Mouse (Mus musculus): ENCODE results near the gene Rapgef2. TPM values are rescaled to one million over a fixed set of nuclear protein-coding genes. Genes with fewer than 3 reads are reported as not detected.

Rapgef2 gene
- polyA plus RNA-seq, 1 experiment, result 1.5 TPM

GRCm38 (mm10) chr3:79285097-79285675, 1.1 kb downstream of the Rapgef2 start:
- no peaks in the 10 kb centered on the region for H3K27me3 ChIP-seq (replicated peaks)
- H3K9me3 ChIP-seq, result no peaks in the 10 kb centered on the region
- peaks cover 75% of the 10 kb centered on the region for H3K4me1 ChIP-seq
- H3K36me3 ChIP-seq (replicated peaks; ENCODE audit: low read length), result no peaks in the 10 kb centered on the region
- no peak for TF ChIP-seq GATA1 (IDR thresholded peaks at IDR 0.05; ENCODE audit: borderline replicate concordance, low read length)
- peak overlapping the region; percentile 55 for H3K4me3 ChIP-seq (replicated peaks)

DNA sequence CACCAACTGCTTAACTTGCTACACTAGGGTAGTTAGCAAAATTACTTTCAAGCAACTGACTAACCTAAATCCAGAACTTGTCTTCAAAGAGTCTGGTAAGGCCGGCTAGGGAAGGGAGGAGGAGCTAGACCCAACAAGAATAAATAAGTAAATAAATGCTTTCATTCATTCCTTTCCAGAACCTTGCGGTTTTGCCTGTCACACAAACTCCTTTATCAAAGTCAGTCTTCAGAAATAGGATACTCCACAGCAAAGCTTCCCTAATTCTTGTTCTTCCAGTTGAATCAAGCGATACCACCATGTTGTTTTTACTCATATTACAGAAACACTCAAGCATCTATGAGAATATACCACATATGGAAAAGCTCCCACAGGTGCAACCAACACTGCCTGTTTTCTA, 2.3 kb downstream of the Rapgef2 start:
- TF ChIP-seq GATA1 (IDR thresholded peaks at IDR 0.05; ENCODE audit: borderline replicate concordance, low read length) (no peak), FLI1 (IDR thresholded peaks at IDR 0.05; ENCODE audit: low read length) (no peak)
- H3K27me3 ChIP-seq (replicated peaks), result no peaks in the 10 kb centered on the region
- H3K4me1 ChIP-seq, result peaks cover 65% of the 10 kb centered on the region
- no peak overlapping the region for H3K4me3 ChIP-seq (replicated peaks)
- no peaks in the 10 kb centered on the region for H3K36me3 ChIP-seq (replicated peaks; ENCODE audit: low read length)
- H3K9me3 ChIP-seq, result no peaks in the 10 kb centered on the region

DNA sequence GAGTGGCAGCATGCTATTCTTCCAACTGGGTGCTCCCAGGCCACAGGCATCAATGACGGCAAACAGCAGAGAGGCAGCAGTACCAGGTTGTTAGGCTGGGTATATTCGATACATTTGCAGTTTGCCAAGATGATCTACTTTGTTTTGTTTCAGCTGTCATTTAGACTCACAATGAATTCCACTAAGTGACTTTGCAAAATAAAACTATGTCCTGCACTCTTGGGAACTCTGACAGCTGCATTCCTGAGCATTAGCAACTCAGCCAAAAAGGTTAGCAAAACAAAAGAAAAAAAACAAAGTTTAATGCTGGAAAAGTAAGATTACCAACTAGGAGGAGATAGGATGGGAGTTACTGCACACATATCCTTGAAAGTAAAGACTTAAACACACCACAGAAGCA, 3.3 kb downstream of the Rapgef2 start:
- Histone ChIP-seq H3K27me3 (replicated peaks) (no peaks in the 10 kb centered on the region), H3K36me3 (replicated peaks; ENCODE audit: low read length) (no peaks in the 10 kb centered on the region), H3K4me1 (peaks cover 64% of the 10 kb centered on the region), H3K9me3 (no peaks in the 10 kb centered on the region), H3K4me3 (replicated peaks) (no peak overlapping the region)
- no peak for TF ChIP-seq GATA1 (IDR thresholded peaks at IDR 0.05; ENCODE audit: borderline replicate concordance, low read length)
- no peak for TF ChIP-seq FLI1 (IDR thresholded peaks at IDR 0.05; ENCODE audit: low read length)

DNA sequence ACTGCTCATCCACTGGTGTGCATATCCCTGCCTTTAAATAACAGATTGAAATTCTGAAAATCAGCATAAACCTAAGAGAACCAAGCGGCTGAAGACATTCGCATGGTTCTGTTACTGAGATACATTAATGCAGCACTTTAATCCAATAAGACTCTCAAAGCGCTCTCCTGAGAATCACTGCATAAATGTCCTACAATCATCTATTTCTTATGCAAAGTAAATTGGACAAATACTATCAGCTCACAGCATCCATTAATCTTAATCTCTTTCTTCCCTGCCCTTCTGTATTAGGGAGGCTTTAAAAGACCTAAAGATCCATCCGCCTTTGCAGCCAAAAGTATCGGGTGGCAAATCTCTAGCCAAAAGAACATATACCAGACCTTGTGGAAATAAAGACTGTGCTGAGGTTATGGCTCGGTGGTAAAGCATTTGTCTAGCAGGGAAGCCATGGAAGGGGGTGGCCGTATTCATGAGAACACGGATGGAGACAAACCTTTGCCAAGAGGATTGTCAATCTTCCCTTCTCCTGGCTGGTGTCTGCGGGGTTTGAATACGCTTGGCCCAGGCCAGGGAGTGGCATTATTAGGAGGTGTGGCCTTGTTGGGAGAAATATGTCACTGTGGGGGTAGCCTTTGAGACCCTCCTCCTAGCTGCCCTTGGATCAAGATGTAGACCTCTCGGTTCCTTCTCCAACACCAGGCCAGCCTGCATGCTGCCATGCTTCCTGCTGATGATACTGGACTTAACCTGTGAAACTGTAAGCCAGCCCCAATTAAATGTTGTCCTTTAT, 10.3 kb downstream of the Rapgef2 start:
- TF ChIP-seq FLI1 (IDR thresholded peaks at IDR 0.05; ENCODE audit: low read length), result no peak
- TF ChIP-seq GATA1 (IDR thresholded peaks at IDR 0.05; ENCODE audit: borderline replicate concordance, low read length), result no peak
- no peak overlapping the region for H3K4me3 ChIP-seq (replicated peaks)
- H3K9me3 ChIP-seq, result no peaks in the 10 kb centered on the region
- no peaks in the 10 kb centered on the region for H3K27me3 ChIP-seq (replicated peaks)
- H3K4me1 ChIP-seq, result peaks cover 32% of the 10 kb centered on the region
- H3K36me3 ChIP-seq (replicated peaks; ENCODE audit: low read length), result no peaks in the 10 kb centered on the region

GRCm38 (mm10) chr3:79273350-79273749, 13.0 kb downstream of the Rapgef2 start:
- H3K9me3 ChIP-seq, result no peaks in the 10 kb centered on the region
- TF ChIP-seq GATA1 (IDR thresholded peaks at IDR 0.05; ENCODE audit: borderline replicate concordance, low read length), result no peak
- no peak for TF ChIP-seq FLI1 (IDR thresholded peaks at IDR 0.05; ENCODE audit: low read length)
- peaks cover 28% of the 10 kb centered on the region for H3K4me1 ChIP-seq

DNA sequence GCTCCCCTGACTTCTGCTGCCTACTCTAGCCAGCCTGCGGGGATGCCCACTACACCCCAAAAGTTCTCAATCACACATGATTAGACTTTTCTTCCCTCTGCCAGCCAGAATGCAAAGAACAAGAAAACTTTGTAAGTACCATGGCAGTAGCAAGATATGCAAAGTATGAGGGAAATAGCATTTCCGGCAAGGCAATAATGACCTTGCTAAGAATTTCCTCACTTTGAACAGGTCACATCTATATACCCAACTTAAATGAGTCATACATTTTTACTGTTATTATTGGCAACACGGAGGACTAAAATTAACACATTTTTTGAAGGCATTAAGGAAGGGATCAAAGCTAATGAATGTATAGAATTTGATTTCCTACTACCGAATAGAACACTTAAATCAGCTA, 13.4 kb downstream of the Rapgef2 start:
- H3K36me3 ChIP-seq (replicated peaks; ENCODE audit: low read length), result peaks cover 3% of the 10 kb centered on the region
- no peak overlapping the region for H3K4me3 ChIP-seq (replicated peaks)
- H3K9me3 ChIP-seq, result no peaks in the 10 kb centered on the region
- no peaks in the 10 kb centered on the region for H3K27me3 ChIP-seq (replicated peaks)
- no peak for TF ChIP-seq GATA1 (IDR thresholded peaks at IDR 0.05; ENCODE audit: borderline replicate concordance, low read length)
- no peak for TF ChIP-seq FLI1 (IDR thresholded peaks at IDR 0.05; ENCODE audit: low read length)
- peaks cover 26% of the 10 kb centered on the region for H3K4me1 ChIP-seq

More at GRCm38 (mm10) chr3:79273350-79273749, 13.0 kb downstream of the Rapgef2 start:
- Histone ChIP-seq H3K27me3 (replicated peaks) (no peaks in the 10 kb centered on the region), H3K4me3 (replicated peaks) (no peak overlapping the region), H3K36me3 (replicated peaks; ENCODE audit: low read length) (no peaks in the 10 kb centered on the region)

GRCm38 (mm10) chr3:79270980-79271555, 15.2 kb downstream of the Rapgef2 start:
- Histone ChIP-seq H3K4me3 (replicated peaks) (no peak overlapping the region), H3K4me1 (peaks cover 28% of the 10 kb centered on the region), H3K9me3 (no peaks in the 10 kb centered on the region), H3K36me3 (replicated peaks; ENCODE audit: low read length) (peaks cover 10% of the 10 kb centered on the region), H3K27me3 (replicated peaks) (no peaks in the 10 kb centered on the region)
- TF ChIP-seq FLI1 (IDR thresholded peaks at IDR 0.05; ENCODE audit: low read length) (no peak), GATA1 (IDR thresholded peaks at IDR 0.05; ENCODE audit: borderline replicate concordance, low read length) (no peak)

DNA sequence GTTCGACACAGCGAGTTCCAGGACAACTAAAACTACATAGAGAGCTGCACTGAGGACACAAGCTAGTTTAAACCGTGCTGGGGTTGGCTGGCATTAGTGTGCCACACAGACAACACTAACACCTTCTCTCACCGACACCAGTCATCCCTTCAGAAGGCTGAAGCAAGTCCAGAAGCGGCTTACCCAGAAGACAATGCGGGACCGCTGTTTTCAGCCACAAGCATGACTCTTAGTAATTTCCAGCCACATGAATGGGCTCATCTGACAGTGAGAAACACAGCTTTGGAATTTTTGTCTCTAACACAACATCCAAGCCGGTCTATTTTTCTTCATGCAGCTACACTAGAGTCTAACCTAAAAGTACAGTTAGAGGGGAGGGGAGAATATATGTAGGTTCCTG, 16.4 kb downstream of the Rapgef2 start:
- H3K4me3 ChIP-seq (replicated peaks), result no peak overlapping the region
- no peaks in the 10 kb centered on the region for H3K9me3 ChIP-seq
- no peaks in the 10 kb centered on the region for H3K27me3 ChIP-seq (replicated peaks)
- TF ChIP-seq FLI1 (IDR thresholded peaks at IDR 0.05; ENCODE audit: low read length) (no peak), GATA1 (IDR thresholded peaks at IDR 0.05; ENCODE audit: borderline replicate concordance, low read length) (no peak)
- peaks cover 36% of the 10 kb centered on the region for H3K4me1 ChIP-seq
- H3K36me3 ChIP-seq (replicated peaks; ENCODE audit: low read length), result peaks cover 10% of the 10 kb centered on the region

DNA sequence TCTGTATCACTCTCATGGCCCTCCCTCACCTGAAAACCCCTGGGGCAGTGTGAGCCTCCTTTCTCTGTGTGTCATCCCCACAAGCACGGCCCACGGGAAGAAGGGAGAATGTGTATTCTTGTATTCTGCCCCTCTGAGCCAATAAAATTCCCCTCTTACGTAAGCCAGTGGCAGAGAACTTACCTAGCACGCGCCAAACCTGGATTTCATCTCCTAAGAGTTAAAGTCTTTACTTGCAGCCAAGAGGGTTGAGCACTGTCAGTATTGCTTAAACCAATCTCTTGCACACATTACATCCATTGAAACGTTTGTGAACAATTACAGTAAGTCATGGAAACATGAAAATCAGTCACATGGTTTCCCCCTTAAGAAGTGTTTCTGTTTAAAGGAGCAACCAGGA, 19.3 kb downstream of the Rapgef2 start:
- no peaks in the 10 kb centered on the region for H3K9me3 ChIP-seq
- no peak overlapping the region for H3K4me3 ChIP-seq (replicated peaks)
- no peaks in the 10 kb centered on the region for H3K27me3 ChIP-seq (replicated peaks)
- H3K4me1 ChIP-seq, result peaks cover 34% of the 10 kb centered on the region
- peaks cover 12% of the 10 kb centered on the region for H3K36me3 ChIP-seq (replicated peaks; ENCODE audit: low read length)
- TF ChIP-seq GATA1 (IDR thresholded peaks at IDR 0.05; ENCODE audit: borderline replicate concordance, low read length) (no peak), FLI1 (IDR thresholded peaks at IDR 0.05; ENCODE audit: low read length) (no peak)

GRCm38 (mm10) chr3:79261816-79262316, 24.5 kb downstream of the Rapgef2 start:
- Histone ChIP-seq H3K4me3 (replicated peaks) (no peak overlapping the region), H3K36me3 (replicated peaks; ENCODE audit: low read length) (peaks cover 2% of the 10 kb centered on the region), H3K4me1 (peaks cover 44% of the 10 kb centered on the region), H3K27me3 (replicated peaks) (no peaks in the 10 kb centered on the region), H3K9me3 (no peaks in the 10 kb centered on the region)
- no peak for TF ChIP-seq FLI1 (IDR thresholded peaks at IDR 0.05; ENCODE audit: low read length)
- no peak for TF ChIP-seq GATA1 (IDR thresholded peaks at IDR 0.05; ENCODE audit: borderline replicate concordance, low read length)

Measured in megakaryocyte, embryonic 14.5 days (primary cell).